Mouse (Mus musculus) E14TG2a.4 (cell line): ENCODE measurements at regions not wholly inside any gene's neighbourhood (a gene's known extent, or its start where the extent isn't known, plus 50 kb on each side); places are given as distances from the start of the nearest gene placed in this dataset.

ENCODE experiments used
- H3K27me3 ChIP-seq: 2 replicates; pipeline ENCODE4 v1.6.1; 2014; ENCODE audit warnings: low read length, control low read depth; ENCODE audit not compliant: insufficient read depth
- H3K36me3 ChIP-seq: 2 replicates; pipeline ENCODE4 v1.6.1; 2014; ENCODE audit warnings: low read length, control low read depth; ENCODE audit not compliant: insufficient read depth
- H3K4me1 ChIP-seq: replicated peaks from 2 replicates; pipeline ENCODE4 v1.6.1; 2014; ENCODE audit warnings: low read depth, low read length, control low read depth
- H3K4me3 ChIP-seq: replicated peaks from 2 replicates; pipeline ENCODE4 v1.5.1; 2014; ENCODE audit warnings: mild to moderate bottlenecking, low read length
- H3K9me3 ChIP-seq: 2 replicates; pipeline ENCODE4 v1.6.1; 2014; ENCODE audit warnings: low read length, control low read depth
- CTCF ChIP-seq: conservative IDR thresholded peaks from 2 replicates; pipeline ENCODE4 v1.5.1; 2014; ENCODE audit warnings: low read length
- NANOG ChIP-seq: IDR thresholded peaks from 2 replicates; pipeline ENCODE4 v1.6.1; 2014; ENCODE audit warnings: borderline replicate concordance, low read length, mixed read lengths
- POU5F1 ChIP-seq: IDR thresholded peaks from 2 replicates; pipeline ENCODE4 v1.6.1; 2014; ENCODE audit warnings: low read length, borderline replicate concordance

DNA sequence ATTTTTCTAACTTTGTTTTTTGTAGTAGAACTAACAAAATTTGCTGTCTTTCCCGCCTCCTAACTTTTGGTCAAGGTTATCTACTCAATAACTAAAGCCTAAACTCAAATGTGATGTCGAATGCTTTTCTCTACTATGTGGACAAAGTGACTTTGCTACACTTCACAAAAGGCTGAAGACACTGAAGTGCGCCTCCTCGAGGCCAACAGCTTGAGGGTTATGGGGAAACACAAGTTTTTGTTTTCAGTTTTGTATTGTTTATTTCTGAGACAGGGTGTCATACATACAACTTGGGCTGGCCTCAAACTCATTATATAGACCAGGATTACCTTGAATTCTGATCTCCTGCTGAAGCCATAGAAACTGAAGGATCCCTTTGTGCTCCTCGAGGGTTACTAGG lies 162.4 kb upstream of the Tnfaip3 start:
- Histone ChIP-seq H3K36me3 (no peaks in the 10 kb centered on the region), H3K4me1 (no peaks in the 10 kb centered on the region), H3K9me3 (peaks cover 1% of the 10 kb centered on the region; the same call in 1 of the 2 replicates), H3K27me3 (no peaks in the 10 kb centered on the region), H3K4me3 (no peak overlapping the region)
- TF ChIP-seq NANOG (no peak), POU5F1 (no peak), CTCF (no peak)

- H3K4me3 ChIP-seq, result no peak overlapping the region
- TF ChIP-seq CTCF, result no peak
- TF ChIP-seq NANOG, result no peak
- TF ChIP-seq POU5F1, result no peak
- no peaks in the 10 kb centered on the region for H3K4me1 ChIP-seq
- H3K36me3 ChIP-seq, result no peaks in the 10 kb centered on the region
- no peaks in the 10 kb centered on the region for H3K27me3 ChIP-seq
- H3K9me3 ChIP-seq, result no peaks in the 10 kb centered on the region
Observed at GRCm38 (mm10) chr10:19177414-19177813, 162.0 kb upstream of the Tnfaip3 start.

DNA sequence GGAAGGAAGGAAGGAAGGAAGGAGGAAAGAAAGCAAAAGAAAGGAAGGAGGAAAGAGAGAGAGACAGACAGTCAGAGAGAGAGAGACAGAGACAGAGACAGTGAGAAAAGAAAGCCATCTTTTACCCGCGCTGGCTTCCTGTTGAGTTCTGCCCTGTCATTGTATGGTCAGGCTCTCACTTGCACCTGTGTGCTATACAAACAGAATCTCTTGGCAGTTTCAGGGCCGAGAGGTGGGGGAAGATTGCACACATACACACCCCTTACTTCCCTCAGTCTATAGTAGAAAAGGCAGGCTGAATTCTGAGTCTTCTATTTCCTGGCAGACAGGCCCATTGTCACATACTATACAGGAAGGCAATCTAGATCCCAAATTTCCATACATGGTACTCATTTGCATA lies 160.8 kb upstream of the Tnfaip3 start:
- H3K36me3 ChIP-seq, result no peaks in the 10 kb centered on the region
- no peaks in the 10 kb centered on the region for H3K9me3 ChIP-seq
- H3K4me3 ChIP-seq, result no peak overlapping the region
- H3K4me1 ChIP-seq, result no peaks in the 10 kb centered on the region
- TF ChIP-seq POU5F1 (no peak), CTCF (no peak), NANOG (no peak)
- H3K27me3 ChIP-seq, result no peaks in the 10 kb centered on the region; the same call in 1 of the 2 replicates

DNA sequence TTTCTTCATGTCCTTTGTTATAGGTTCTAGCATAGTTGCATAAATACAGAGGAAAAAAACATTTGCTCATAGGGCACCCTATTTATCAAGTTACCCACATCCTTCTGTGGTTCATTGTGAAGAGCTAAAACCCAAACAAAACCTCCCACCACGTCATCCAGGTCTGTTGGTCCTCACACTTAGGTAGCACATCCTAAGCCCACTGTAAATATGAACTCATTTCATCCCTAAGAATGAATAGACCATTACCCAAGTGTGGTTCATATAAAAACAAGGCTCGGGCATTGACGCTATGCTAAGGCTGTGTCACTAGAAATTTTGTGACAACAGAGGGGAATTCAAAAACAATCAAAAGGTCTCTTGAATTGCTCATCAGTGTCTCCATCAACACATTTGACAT lies 156.4 kb upstream of the Tnfaip3 start:
- Histone ChIP-seq H3K4me3 (no peak overlapping the region), H3K4me1 (peaks cover 15% of the 10 kb centered on the region), H3K9me3 (no peaks in the 10 kb centered on the region), H3K36me3 (no peaks in the 10 kb centered on the region), H3K27me3 (no peaks in the 10 kb centered on the region; the same call in 1 of the 2 replicates)
- TF ChIP-seq CTCF, result no peak
- no peak for TF ChIP-seq POU5F1
- TF ChIP-seq NANOG, result no peak

DNA sequence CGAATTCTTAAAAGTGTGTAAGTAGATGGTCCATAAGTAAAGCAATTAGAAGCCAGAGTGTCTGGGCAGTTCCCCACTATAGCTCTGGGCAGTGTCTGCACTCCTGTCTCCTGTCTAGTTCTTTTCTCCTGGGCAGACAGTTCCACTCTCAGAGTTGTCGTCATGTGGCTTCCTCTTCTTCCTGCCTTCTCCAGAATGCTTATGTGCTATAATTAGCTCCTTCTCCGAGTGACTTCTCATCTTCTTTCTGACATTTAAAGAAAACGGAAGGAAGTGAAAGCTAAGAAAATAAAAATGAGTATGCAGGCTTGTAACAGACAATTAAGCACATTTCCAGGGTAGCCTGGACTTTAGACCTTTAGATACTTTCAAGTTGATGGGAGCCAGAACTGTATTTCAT lies 155.1 kb upstream of the Tnfaip3 start:
- no peaks in the 10 kb centered on the region for H3K36me3 ChIP-seq
- H3K9me3 ChIP-seq, result no peaks in the 10 kb centered on the region
- no peak overlapping the region for H3K4me3 ChIP-seq
- TF ChIP-seq NANOG, result no peak
- TF ChIP-seq POU5F1, result no peak
- no peak for TF ChIP-seq CTCF
- no peaks in the 10 kb centered on the region; the same call in 1 of the 2 replicates for H3K27me3 ChIP-seq
- peaks cover 22% of the 10 kb centered on the region for H3K4me1 ChIP-seq

GRCm38 (mm10) chr10:19169272-19169671 lies 153.8 kb upstream of the Tnfaip3 start:
- TF ChIP-seq CTCF, result no peak; the same call in 1 of the 2 replicates
- no peak for TF ChIP-seq POU5F1
- TF ChIP-seq NANOG, result no peak
- Histone ChIP-seq H3K4me1 (peaks cover 22% of the 10 kb centered on the region), H3K9me3 (no peaks in the 10 kb centered on the region), H3K27me3 (no peaks in the 10 kb centered on the region; the same call in 1 of the 2 replicates), H3K4me3 (no peak overlapping the region), H3K36me3 (no peaks in the 10 kb centered on the region)

- H3K27me3 ChIP-seq, result no peaks in the 10 kb centered on the region; the same call in 1 of the 2 replicates
- TF ChIP-seq CTCF (no peak), NANOG (no peak)
- no peaks in the 10 kb centered on the region for H3K9me3 ChIP-seq
- no peak overlapping the region for H3K4me3 ChIP-seq
- H3K36me3 ChIP-seq, result no peaks in the 10 kb centered on the region
- peaks cover 22% of the 10 kb centered on the region for H3K4me1 ChIP-seq
Observed at GRCm38 (mm10) chr10:19168362-19168761, 152.9 kb upstream of the Tnfaip3 start.

GRCm38 (mm10) chr10:19167641-19168271 lies 152.3 kb upstream of the Tnfaip3 start:
- Histone ChIP-seq H3K9me3 (no peaks in the 10 kb centered on the region), H3K4me3 (no peak overlapping the region), H3K36me3 (no peaks in the 10 kb centered on the region), H3K27me3 (no peaks in the 10 kb centered on the region; the same call in 1 of the 2 replicates), H3K4me1 (peaks cover 22% of the 10 kb centered on the region)
- no peak for TF ChIP-seq NANOG
- no peak for TF ChIP-seq POU5F1
- no peak for TF ChIP-seq CTCF

DNA sequence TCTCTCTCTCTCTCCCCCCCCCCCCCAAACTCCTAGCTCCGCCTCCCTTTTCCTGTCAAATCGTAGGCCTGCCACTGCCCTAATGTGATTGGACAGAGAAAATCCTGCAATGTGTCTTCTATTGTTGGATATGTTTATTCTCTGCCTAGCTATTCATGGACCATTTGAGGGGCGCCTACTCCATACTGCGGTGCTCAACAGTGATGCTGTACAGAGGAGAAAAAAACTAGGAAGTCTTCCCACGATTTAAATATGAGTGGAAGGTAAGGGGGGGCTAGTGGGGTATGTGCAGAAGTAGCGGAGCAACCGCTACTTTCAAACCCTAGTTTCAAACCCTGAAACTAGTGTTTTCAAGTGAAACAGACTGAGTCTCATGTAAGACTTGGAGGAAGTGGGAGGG lies 151.6 kb upstream of the Tnfaip3 start:
- H3K36me3 ChIP-seq, result no peaks in the 10 kb centered on the region

More for the DNA sequence above, 151.6 kb upstream of the Tnfaip3 start:
- H3K9me3 ChIP-seq, result no peaks in the 10 kb centered on the region
- H3K4me1 ChIP-seq, result peaks cover 22% of the 10 kb centered on the region
- TF ChIP-seq NANOG, result no peak
- no peak for TF ChIP-seq POU5F1
- TF ChIP-seq CTCF, result no peak
- H3K4me3 ChIP-seq, result no peak overlapping the region
- H3K27me3 ChIP-seq, result no peaks in the 10 kb centered on the region; the same call in 1 of the 2 replicates
